Mouse (Mus musculus): ENCODE results near the gene Cadm1.

DNA sequence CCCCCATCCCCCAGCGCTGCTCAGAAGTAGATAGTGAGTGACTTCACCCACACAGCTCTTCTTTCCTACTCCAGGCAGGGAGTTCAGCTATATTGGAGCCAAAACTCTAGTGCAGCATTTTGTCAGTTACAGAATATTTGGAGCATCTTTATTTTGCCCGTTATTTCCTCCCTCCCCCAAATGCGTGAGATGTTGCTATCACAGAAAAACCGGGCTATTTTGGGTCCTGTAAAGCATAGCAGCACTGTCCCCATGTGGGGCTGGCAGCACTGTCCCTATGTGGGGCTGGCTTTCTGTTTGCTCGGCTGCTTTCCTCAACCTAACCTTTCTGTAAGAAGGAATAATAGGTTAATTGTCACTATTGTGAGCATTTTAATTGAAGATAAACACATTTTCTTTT lies 122.2 kb downstream of the Cadm1 start:
- TF ChIP-seq CTCF (IDR thresholded peaks at IDR 0.05; ENCODE audit: low read depth) (no peak), EP300 (IDR thresholded peaks at IDR 0.05; ENCODE audit: low read depth) (no peak)

Measured in liver, postnatal 0 days (tissue).